Mouse (Mus musculus): ENCODE data around the gene Doxl2.
A peak's percentile ranks its signal among the peaks of the same experiment; 100 is the strongest.
"Not testable (repeated sequence)": the region's sequence is repeated elsewhere in the genome, so short reads cannot be mapped to it uniquely, and the experiment has no call there.

The Doxl2 gene

DNA sequence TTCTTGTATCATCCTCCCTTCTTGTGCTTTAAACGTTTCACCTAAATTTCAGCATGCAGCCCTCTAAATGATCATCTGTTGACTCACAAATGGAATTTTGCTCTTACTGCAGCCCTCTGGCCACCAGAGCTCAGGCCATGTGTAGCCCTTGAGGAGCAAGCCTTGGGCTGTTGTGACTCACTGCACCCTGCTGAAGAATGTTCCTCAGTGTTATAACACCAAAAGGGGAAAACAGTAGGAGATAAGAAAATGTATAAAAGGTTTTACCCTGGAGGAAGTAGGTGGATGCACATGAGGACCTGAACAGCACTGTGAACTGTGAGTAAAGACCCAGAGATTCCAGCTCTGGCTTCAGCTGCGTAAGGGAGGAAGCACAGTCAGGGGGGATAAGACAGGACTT, at the start of gene Doxl2:
Doxl2 (plus strand) TSS at position 301 of the 400 bp plus-strand sequence.
- no peak for DNase-seq

DNA sequence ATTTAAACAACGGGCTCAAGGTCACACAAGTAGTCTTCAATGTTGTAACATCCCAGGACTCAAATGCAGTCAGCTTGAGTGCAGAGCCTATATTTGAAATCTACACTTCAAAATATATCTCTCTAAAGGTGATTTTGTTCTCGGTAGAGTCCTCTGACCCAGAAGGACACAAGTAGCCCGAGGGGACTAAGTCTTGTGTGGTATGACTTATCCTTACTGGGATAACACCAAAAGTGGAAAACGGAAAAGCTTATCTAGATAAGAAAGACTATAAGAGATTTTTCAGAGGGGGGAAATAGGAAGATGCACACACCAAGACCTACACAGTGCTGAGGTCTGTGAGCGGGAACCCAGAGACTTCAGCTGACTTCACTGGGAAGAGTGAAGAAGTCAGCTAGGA, 45.2 kb upstream of the Doxl2 start, which contains the start of gene 1600015I10Rik:
1600015I10Rik (plus strand) TSS at position 301 of the 400 bp plus-strand sequence.
- no peak for DNase-seq

DNA sequence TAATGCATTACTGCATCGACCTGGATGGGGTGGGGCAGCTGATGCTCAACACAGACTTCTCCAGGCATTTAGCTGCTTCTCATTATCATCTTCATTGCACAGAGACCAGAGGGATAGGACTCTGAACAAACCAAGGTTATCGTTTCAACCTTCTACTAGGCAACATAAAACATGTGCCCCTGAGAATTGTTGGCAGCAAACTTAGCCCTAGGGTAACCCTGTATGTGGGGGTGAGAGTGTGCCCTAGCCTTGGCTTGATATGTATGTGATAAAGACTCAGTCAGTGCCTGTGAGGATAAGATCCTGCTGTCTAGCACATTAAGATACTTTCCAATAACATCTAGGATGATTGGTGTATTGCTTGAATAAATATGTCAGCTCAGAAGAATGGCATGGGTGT, 25.2 kb upstream of the Doxl2 start:
- no peak for DNase-seq

DNA sequence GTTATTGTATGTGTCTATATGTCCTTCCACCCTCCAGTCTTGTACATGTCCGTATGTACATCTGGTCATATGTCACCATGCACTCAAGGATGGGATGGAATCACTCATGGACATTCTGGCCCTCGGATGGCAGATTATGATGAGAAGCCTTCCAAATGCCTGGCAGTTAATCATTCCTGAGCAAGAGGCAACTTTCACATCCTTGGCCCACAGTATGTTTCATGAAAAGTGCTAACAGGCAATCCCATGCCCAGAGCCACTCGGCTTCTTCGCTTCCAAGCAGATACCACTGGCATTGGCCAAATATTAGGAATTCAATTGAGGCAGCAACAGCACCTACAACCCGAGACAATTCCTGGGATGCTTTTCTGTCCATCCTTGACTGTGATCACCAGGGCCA, 24.1 kb upstream of the Doxl2 start:
- DNase-seq: no peak

DNA sequence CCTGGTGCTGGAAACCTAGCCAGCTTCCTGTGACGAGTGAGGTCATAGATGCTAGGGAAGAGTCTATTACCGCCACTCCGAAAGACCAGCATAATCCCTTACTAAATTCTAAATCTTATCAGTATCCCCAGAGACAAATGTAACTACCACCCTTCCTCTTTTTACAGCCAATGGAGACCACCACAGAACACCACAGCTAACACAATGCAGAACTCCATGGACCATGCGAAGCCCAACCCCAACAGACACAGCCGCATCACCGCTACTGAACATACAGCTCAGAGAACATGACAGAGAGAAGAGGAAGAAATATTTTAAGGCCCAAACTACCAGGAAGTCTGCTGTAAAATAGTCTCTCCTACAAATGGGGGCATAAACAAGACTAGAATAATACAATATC, 23.1 kb upstream of the Doxl2 start:
- DNase-seq: no peak

DNA sequence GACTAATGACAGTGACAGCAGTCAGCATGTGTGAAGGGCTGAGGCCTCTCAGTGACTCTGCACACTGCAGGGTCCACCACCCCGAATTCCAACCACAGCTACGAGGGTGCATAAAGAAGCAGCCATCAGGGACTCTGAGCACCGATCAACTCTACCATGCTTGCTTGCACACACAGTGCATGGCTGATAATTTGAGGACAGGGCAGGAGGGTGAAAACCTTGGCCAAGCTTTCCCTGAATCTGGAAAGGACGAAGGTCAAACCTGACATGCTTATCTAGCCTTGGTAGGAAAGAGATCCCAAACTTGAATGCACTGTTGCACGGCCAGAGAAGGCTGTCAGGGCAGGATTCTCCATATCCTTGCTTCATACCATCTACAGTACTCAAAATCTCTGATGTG, 21.5 kb upstream of the Doxl2 start:
- DNase-seq: no peak

DNA sequence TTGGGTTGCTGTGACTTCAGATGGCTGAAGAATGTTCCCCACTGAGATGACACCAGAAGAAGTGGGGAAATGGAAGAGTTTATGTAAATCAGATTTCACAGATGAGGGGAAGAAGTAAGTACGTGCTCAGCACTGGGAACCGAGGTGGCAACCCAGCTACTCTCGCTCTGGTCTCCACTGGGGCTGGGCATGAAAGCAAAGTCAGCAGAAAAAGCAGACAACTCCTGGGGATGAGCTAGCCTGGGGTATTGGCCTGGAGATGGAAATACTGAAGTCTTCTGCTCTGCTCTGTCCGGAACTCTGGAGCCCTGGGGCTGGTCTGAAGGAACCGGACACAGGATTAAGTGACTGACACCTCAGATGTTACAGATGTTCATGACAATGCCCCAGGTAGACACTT, 20.6 kb upstream of the Doxl2 start:
- no peak for DNase-seq

DNA sequence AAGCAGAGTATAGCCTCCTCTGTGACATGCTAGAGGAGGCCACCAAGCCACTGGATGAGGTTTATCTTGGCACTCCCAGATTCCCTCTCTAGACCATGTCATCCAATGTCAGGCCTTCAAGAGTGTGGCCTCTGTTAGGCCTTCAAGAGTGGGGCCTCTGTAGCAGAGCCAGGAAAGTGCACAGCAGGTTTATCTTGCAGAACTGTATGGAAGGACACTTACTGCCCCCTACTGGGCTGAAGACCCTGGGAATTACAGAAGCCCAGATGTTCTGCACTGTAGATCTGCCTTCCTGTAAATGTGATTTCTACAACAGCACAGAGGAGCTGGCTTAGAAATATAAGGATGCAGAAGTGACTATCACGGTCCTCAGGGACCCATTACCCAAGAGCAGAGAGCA, 19.8 kb upstream of the Doxl2 start:
- peak; percentile 67 to 88 for DNase-seq

DNA sequence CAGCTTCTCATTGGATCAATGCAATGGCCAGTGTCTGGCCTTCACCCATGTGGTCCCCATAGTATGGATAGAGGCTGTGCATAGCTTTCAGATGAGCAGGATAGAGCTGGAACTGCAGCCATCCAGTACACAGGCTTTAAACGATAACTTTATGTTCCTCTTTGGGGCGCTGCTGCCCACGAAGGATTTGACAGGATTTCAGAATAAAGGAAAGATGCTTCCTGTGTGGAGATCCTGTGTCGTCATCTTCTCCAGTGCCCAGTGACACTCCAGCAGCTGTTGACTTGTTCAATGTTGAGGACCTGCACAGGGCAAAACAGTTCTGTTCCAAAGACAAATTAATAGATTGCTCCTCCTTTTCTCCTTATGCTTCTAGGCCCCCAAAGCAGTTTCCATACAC, 18.0 kb upstream of the Doxl2 start:
- no peak for DNase-seq

DNA sequence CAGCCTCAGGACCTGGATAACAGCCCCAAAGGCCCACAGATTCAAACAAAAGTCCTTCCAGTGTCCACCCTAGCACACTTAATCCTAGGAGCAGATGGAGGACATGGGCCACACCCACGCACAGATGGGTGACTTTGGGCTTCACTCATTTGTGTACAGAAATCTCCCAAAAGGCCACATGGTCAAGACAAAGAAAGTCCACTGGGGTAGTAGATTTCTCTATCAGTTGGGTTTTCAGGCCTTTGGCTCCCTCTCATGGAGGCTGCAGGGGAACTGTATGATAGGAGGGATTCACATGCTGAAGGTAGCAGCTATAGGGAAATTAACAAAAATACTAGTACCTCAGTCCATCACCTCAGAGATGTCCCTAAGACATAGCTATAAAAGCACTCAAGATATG, 16.7 kb upstream of the Doxl2 start:
- DNase-seq: peak; percentile 34 to 49

DNA sequence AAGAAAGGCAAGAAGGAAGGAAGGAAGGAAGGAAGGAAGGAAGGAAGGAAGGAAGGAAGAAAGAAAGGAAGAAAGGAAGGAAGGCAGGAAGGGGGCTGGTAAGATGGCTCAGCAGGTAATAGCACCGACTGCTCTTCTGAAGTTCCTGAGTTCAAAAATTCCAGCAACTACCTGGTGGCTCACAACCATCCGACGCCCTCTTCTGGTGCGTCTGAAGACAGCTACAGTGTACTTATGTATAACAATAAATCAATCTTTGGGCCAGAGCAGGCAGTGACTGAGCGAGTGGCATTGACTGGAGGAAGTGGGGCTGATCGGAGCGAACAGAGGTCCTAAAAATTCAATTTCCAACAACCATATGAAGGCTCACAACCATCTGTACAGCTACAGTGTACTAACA, 15.6 kb upstream of the Doxl2 start:
- peak; percentile 17 to 21 for DNase-seq

DNA sequence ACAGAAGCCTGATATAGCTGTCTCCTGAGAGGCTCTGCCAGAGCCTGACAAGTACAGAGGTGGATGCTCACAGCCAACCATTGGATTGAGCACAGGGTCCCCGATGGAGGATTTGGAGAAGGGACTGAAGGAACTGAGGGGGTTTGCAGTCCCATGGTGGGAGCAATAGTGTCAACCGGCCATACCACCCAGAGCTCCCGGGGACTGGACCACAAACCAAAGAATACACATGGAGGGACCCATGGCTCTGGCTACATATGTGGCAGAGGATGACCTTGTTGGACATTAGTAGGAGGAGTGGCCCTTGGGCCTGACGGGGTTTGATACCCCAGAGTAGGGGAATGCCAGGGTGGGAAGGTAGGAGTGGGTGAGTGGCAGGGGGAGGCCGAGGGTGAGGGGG, 8.1 kb upstream of the Doxl2 start:
- not testable (repeated sequence) for DNase-seq

DNA sequence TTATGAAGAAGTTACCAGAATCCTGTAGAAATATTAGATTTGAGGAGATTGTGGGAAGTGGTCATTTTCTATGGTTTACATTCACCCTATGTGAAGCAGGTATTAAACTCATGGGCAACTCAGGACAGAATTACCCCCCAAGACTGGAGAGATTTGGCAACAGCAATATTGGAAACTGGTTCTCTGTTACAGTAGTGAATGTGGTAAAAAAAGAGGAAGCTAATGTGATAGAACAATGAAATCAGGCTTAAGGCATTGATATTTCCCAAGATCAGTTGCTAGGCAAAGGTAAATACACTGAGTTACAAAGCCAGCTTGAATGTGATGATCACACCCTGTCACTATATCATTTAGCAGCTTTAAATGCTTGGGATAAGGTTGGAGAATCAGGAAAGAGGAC, 6.9 kb upstream of the Doxl2 start:
- DNase-seq: no peak

DNA sequence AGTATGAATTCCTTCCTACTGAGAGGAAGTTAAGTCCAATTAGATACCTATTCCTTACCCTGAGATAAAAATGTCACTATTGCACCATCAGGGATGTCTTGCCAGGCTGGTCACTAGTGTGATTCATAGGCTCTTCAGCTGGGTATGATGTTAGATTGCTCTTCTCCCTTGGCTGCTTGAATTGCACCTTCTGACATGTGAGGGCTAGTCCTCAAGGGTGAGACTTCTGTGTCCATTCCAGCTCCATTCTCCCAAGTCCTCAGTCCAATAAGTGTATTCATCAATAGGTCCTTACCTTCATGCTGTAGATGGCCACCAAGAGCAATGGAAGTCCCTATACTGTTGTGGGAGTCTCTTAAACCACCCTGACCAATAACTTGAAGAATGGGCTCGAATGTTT, 4.9 kb downstream of the Doxl2 start:
- no peak for DNase-seq

DNA sequence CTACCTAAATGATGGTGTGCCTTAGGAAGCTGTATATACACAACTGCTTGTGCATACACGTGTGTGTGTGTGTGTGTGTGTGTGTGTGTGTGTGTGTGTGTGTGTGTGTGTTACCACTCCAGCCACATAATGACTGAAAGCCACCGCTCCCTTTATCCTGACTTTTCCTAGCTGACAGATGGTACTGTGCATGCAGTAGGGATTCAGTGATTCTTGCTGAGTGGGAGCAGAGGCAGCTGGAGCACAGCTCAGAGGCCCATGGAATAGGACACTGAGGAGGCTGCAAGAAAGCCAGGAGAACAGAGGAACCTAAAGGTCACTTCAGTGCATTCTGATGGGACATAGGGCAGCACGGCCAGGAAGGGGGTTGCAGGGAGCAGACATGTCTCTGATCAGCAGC, 7.5 kb downstream of the Doxl2 start:
- DNase-seq: no peak

DNA sequence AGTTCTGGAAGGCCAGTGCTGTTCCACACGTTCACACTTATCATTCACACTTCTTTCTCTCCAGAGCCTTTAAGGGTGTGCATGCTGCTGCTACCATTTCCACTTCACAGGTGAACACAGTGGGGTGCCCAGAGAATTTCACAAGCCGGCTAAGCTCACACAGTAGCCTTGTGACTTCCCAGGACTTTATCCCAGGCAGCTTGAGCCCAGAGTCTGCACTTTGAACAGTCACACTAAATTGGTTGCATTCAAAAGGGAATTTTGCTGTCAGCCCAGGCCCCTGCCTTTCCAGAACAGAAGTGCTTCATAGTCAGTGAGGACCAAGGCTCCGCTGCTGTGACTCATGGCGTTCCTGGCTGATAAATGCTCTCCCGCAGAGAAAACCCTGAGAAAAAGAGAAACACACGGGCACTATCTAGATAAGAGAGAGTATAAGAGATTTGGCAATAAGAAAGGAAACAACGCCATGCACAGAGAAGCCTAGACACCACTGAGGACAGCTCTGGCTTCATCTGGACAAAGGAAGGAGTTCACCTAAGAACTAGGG, 11.8 kb downstream of the Doxl2 start, which contains the start of gene Svs1:
Svs1 (plus strand) TSS at position 418 of the 547 bp plus-strand sequence.
- DNase-seq: peak; percentile 33 to 48

DNA sequence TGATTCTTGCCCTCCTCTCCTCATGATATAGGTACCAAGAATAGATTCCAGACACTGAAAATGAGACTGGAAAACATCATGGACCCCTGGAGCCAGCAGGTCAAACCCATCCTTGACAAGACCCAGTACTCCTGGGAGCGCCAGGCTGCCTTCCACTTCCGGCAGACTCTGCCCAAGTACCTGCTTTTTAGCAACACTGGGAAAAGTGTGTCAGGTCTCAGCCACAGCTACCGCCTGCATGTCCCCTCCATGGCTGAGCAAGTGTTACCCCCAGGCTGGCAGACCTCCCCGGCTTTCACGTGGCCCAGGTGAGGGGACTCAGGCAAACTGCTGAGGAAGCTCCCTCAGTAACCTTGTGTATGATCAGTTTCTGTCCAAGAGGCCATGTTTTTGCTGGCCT, 15.2 kb downstream of the Doxl2 start:
- DNase-seq: no peak

DNA sequence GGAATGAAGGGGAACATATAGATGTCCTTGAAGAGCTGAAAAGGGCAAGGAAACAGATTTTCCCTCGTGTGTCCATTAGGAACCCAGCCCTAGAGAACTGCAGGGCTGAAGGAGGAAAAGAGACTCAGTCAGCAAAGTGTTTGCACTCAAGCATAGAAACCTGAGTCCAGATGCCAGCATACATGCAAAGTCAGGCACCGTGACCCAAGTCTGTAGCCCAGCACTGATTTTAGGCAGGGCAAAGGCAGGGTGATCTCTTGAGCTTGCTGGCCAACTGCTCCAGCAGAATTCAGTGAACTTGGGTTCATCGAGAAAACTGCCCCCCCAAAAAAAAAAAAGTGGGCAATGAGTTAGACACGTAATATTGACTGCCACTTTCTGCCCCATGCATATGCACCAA, 17.2 kb downstream of the Doxl2 start:
- DNase-seq: peak; percentile 32 to 47

DNA sequence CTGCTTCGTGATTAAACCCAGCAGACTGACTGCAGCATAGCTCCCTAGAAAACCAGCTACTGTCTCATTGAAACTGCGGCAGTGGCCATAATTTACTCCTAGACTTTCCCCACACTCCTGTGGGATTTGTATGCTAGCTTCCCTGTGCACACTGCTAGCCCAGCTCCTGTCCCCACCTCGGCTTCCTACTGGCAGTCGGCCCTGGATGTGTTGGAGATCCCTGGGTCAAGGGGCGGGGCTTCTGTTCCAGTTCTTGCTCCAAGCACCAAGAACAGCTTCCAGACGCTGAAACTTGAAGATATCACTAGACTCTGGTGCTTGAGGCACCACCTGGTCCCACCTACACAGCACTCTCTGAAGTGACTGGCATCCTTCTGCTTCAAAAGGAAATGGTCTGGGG, 23.4 kb downstream of the Doxl2 start:
- no peak for DNase-seq

DNA sequence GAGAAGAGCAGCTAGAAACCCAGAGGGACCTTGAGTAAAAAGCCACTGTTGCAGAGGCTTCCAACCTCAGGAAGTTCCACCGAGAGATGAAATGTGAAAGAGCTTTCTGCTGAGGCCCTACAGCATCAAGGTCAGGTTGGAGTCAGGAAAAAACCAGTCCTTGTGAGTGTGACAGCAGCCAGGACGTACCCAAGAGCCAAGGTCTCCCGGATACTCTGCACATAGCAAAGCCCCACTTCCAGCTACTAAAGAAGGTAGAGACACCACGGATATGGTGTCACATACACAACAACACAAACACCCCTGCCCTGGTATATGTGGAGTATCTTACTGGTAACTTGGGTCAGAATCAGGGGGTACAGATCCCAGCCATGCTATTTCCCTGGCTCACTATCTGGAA, 24.0 kb downstream of the Doxl2 start:
- no peak for DNase-seq

DNA sequence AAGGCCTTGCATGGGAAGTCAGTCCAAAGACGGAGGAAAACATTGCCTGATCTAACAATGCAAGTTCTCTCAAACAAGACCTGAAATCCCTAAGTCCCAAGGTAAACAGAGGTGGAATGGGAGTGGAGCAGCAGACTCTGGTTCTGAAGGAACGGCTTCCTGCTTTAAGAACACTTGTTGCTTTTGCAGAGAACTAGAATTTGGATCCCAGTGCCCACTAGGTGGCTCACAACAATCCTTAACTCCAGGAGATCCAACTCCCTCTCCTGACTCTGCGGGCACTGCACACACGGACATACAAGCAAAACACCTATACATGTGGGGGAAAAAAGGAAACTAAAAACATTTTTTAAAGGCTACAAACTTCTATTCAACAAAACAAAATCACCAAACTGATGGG, 28.6 kb downstream of the Doxl2 start:
- DNase-seq: peak in 1 of 2 experiments; percentile 14

DNA sequence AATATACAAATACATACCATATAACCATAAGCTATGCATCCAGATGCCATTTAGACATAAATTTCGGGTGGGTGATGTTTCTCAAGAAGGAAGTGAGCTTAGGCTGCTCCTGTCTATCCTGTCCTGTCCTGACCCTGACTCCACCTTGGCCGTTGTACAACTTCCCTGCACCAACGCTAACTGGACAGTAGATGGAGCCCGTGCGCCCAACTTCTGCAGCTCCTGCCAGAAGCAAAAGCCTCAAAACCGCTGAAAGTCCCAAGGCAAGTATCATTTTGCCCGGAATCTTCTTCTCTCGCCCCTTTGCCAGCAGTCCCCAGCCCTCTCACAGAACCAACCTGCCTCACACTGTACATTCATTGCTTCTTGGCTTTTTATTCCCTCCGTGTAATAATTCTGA, 33.2 kb downstream of the Doxl2 start:
- peak; percentile 42 to 68 for DNase-seq

DNA sequence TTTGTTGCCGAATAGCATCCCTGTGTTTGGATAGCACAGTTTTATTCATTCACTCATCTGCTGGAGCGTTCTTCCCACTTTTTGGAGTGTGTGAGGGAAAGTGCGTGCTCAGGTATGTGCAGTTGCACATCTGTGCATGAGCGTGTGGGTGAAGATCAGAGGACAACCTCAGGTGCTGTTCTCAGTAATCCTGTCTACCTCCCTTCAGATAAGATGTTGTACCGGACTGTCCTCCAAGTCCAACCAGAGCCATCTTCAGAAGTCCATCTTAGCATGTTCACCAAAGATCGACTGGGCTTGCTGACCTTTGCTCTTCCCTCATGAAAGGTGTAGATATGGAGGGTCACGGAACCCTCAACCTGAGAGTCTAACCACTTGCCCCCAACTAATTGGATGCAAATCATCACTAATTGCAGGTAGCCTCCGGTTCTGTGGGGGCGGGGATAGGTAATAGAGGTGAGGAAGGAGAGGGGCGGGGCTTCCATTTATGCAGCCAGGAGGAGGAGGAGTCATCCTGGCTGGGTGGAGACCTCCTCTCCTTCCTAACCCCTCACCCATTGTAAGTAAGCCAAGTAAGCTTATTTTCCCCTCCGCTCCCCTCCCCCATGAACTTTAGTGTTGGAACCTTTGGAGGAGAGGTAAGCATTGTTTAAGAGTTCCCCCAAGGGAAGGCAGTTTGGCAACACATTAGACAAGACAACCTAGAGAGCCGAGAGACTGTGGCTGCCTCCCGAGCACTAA, 33.8 kb downstream of the Doxl2 start:
- DNase-seq: no peak

DNA sequence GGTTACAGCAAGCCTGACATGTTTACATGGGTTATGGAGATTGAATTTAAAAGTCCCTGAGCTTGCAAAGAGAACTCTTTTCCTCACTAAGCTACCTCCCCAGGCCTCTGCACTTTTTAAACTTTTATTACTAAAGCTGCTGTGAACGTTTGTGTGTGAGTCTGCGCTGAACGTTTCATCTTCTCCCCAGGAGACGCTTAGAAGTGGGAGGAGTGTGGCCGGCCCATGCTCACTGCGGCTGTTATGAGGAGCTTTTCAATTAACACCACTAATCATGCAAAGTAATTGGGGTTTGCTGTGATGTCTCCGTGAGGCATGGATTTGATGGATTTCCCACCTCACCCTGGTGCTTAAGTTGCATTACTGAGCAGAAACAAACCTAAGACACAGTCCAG, 34.4 kb downstream of the Doxl2 start:
- DNase-seq: no peak

DNA sequence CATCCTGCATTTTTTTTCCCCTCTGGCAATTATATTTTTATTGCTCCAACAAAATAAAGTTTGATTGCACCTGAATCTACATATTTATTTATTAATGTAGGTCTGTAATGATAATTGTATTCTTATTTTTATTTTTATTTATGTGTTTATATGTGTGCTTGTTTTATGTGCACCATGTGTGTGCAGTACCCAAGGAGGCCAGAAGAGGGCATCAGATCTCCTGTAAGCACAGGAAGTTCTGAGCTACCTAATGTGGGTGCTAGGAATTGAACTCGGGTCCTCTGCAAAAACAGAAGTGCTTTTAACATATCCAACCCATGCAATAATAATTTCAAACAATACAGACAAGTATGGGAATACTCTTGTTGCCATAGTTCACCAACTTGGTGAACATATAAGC, 34.9 kb downstream of the Doxl2 start:
- DNase-seq: no peak

Data from kidney, adult 8-10 months (tissue).